Mouse (Mus musculus) cerebellum, adult 2 months (tissue): Measurements from ENCODE around the gene Spop. TPM values are rescaled to one million over a fixed set of nuclear protein-coding genes. Genes with fewer than 3 reads are reported as not detected.
A peak's percentile ranks its signal among the peaks of the same experiment; 100 is the strongest.

Source experiments
- DNase-seq, 2 experiments: peaks; one replicate each; pipeline ENCODE4 v3.0.0; 2021
- H3K27ac ChIP-seq: fragments of 200-500 bp; 2 replicates; pipeline ENCODE4 v1.5.1; 2012; ENCODE audit warnings: low read length, control low read depth, inconsistent platforms; ENCODE audit not compliant: insufficient read depth
- H3K27me3 ChIP-seq: fragments of 200-500 bp; 2 replicates; pipeline ENCODE4 v1.6.1; 2012; ENCODE audit warnings: inconsistent platforms, mild to moderate bottlenecking, low read length, moderate library complexity; ENCODE audit not compliant: control insufficient read depth, insufficient read depth
- H3K4me1 ChIP-seq: fragments of 200-500 bp; 2 replicates; pipeline ENCODE4 v1.6.1; 2011; ENCODE audit warnings: low read length; ENCODE audit not compliant: control insufficient read depth, insufficient read depth
- H3K4me3 ChIP-seq: fragments of 200-500 bp; replicated peaks from 2 replicates; pipeline ENCODE3; 2011; ENCODE audit warnings: mild to moderate bottlenecking, low read depth, low read length, control low read depth; ENCODE audit not compliant: insufficient read depth
- CTCF ChIP-seq: fragments of 200-500 bp; IDR thresholded peaks from 2 replicates; pipeline ENCODE4 v1.5.1; 2011; ENCODE audit warnings: low read depth, mild to moderate bottlenecking, control low read depth, low read length, moderate library complexity, borderline replicate concordance; ENCODE audit not compliant: insufficient read depth
- POLR2A ChIP-seq: fragments of 200-500 bp; IDR thresholded peaks from 2 replicates; pipeline ENCODE4 v1.6.1; 2011; ENCODE audit warnings: low read length, control low read depth, borderline replicate concordance; ENCODE audit not compliant: insufficient read depth
- WGBS: fragments of 180-500 bp; shearing (Covaris S2); methylation state at CpG from one replicate; pipeline ENCODE4 v1.1.7; 2018; 5-methylcytosine and 5-hydroxymethylcytosine counted together
- polyA plus RNA-seq: library from polyadenylated mRNA; depleted of rRNA; stranded (reverse); fragments of >200 nt; gene quantifications from 2 replicates; pipeline ENCODE4 v1.2.3, GENCODE M21; 2012

The Spop gene
- polyA plus RNA-seq, 1 experiment, result 149 TPM

DNA sequence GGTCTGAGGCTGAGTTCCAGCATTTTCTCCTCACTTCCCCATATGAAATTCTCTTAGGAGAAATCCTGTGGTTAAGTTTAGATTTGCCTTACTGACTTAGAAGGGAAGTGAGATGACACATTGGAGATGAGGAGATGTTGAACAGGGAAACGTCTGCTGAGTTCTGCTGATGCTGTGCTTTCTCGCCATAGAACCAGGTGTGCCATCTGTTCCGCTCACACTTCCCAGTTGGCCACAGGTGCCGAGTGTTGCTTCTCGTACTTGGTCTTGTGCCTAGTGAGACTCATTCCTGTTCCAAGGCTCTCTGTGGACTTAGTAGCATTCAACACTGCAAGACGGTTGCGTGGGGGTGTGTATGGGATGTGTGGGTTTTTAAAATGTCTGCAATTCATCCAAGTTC is 62.4 kb downstream of the Spop start:
- Histone ChIP-seq H3K4me3 (no peak overlapping the region), H3K27me3 (no peaks in the 10 kb centered on the region), H3K4me1 (peaks cover 11% of the 10 kb centered on the region), H3K27ac (no peak overlapping the region)
- 8% methylated on average over 7 of the region's 7 CpGs for WGBS
- peak; percentile 53 to 73 for DNase-seq
- TF ChIP-seq CTCF, result no peak
- no peak for TF ChIP-seq POLR2A

DNA sequence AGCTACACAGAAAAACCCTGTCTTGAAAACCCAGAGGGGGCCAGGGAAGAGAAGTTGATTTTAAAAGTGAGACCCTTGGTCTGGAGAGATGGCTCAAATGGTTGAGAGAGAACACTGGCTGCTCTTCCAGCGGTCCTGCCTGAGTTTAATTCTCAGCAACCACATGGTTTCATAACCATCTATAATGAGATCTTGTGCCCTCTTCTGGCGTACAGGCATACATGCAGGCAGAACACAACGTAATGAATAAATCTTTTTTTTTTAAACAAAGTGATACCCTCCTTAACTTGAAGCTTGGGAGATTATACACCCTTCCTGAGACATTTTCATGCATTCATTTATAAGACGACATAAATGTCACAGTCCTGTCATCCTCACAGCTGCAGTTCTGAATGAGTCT is 65.6 kb downstream of the Spop start:
- no peaks in the 10 kb centered on the region for H3K27me3 ChIP-seq
- TF ChIP-seq POLR2A (no peak), CTCF (no peak)
- peaks cover 3% of the 10 kb centered on the region; the same call in 1 of the 2 replicates for H3K4me1 ChIP-seq
- H3K27ac ChIP-seq, result no peak overlapping the region
- no peak overlapping the region for H3K4me3 ChIP-seq
- no peak for DNase-seq
- 74% methylated on average over 4 of the region's 4 CpGs for WGBS

DNA sequence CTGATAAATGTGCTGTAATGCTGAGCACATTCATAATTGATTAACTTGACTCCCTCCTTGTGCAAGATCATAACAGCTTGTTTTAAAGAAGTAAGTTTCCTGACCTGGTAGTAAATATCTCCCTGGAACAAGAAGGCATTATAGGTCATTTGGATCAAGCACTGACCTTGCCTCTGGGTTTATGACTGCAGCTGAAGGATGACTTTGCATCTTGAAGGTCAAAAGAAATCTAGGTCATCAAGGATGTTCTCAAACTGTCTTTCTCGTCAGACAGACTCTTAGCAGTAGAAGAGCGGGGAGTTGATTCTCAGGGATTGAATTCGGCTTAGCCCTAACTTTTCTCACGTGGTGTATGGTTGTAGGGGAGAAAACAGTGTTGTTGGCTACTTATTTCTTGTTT is 66.8 kb downstream of the Spop start:
- no peak overlapping the region for H3K27ac ChIP-seq
- TF ChIP-seq POLR2A (no peak), CTCF (no peak)
- WGBS, result 85% methylated on average over 4 of the region's 4 CpGs
- DNase-seq, result no peak
- peaks cover 3% of the 10 kb centered on the region; the same call in 1 of the 2 replicates for H3K4me1 ChIP-seq
- no peaks in the 10 kb centered on the region for H3K27me3 ChIP-seq
- no peak overlapping the region for H3K4me3 ChIP-seq

DNA sequence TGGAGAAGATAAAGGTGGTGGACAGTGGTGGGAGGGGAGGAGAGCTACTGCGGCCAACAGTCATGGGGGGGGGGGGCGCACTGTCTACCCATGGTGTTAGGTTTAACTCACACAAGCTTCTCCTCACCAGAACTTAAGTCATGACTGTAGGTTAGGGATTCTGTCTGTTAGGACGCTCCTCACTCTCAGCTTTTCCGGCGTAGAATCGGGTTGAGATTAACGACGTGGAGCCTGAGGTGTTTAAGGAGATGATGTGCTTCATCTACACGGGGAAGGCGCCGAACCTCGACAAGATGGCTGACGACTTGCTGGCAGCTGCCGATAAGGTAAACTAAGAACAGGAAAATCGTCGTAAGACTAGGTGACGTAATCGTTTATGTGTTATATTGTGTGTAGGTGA is 71.8 kb downstream of the Spop start:
- TF ChIP-seq POLR2A (no peak), CTCF (no peak)
- no peak overlapping the region for H3K27ac ChIP-seq

DNA sequence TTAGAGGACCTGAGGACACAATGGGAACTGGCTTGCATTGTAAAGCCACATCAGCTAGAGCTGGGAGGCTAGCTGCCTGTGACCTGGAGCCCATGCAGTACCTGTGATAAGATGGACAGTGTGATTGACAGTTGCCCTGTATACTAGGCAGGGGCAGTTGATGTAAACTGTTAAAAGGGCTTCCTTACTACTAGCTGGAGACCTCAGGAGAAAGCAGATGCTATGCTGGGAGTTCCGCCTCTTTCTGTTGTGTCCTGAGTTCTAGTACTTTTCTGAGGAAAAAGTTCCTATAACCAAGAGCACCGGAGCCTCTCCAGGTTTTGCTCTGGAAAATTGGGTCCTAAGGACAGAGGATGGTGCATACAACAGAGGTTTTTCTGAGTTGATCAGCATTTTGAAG is 73.4 kb downstream of the Spop start:
- Histone ChIP-seq H3K4me3 (no peak overlapping the region), H3K27me3 (no peaks in the 10 kb centered on the region), H3K27ac (no peak overlapping the region), H3K4me1 (no peaks in the 10 kb centered on the region)
- TF ChIP-seq POLR2A (no peak), CTCF (no peak)
- DNase-seq, result no peak
- 95% methylated on average over 2 of the region's 2 CpGs for WGBS

More for the DNA sequence above, 71.8 kb downstream of the Spop start:
- DNase-seq, result no peak
- H3K27me3 ChIP-seq, result no peaks in the 10 kb centered on the region
- WGBS, result 96% methylated on average over 18 of the region's 18 CpGs
- H3K4me3 ChIP-seq, result no peak overlapping the region
- H3K4me1 ChIP-seq, result no peaks in the 10 kb centered on the region

DNA sequence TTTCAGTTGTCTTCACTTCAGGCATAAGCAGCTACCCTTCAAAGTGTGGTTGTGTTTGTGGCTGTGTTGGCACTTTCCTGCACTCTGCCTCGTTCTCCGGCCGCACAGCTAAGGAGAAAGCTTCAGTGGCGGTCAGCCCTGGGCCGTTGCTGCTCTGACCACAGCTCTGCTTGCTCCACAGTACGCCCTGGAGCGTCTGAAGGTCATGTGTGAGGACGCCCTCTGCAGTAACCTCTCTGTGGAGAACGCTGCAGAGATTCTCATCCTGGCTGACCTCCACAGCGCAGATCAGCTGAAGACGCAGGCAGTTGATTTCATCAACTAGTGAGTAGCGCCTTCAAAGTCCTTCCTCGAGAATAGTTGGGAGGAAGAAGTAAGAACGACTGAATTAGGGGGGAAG is 76.2 kb downstream of the Spop start:
- 83% methylated on average over 14 of the region's 14 CpGs for WGBS
- Histone ChIP-seq H3K27me3 (no peaks in the 10 kb centered on the region), H3K4me3 (no peak overlapping the region), H3K4me1 (peaks cover 15% of the 10 kb centered on the region), H3K27ac (no peak overlapping the region)
- TF ChIP-seq CTCF, result no peak
- no peak for TF ChIP-seq POLR2A
- DNase-seq, result no peak

DNA sequence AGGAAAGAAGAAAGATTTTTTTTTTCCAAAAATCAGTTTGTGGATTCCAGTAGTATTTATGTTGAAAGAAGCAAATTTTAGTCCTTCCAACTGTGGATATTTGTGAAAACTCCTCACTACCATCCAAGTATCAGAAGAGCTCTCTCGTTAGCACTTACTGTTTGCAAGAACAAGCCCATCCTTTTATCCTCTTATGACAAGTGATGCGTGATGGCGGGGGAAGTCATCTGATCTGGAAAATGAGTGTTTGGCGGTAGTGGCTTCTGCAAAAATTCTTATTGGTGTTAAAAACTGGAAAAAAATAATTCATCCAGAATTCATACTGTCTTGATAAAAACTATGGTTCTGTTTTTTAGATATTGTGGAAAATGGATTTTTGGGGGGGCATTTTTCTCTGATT is 78.4 kb downstream of the Spop start:
- Histone ChIP-seq H3K27ac (no peak overlapping the region), H3K4me1 (peaks cover 15% of the 10 kb centered on the region), H3K27me3 (no peaks in the 10 kb centered on the region), H3K4me3 (no peak overlapping the region)
- DNase-seq, result no peak
- no peak for TF ChIP-seq CTCF
- no peak for TF ChIP-seq POLR2A
- 57% methylated on average over 4 of the region's 4 CpGs for WGBS

DNA sequence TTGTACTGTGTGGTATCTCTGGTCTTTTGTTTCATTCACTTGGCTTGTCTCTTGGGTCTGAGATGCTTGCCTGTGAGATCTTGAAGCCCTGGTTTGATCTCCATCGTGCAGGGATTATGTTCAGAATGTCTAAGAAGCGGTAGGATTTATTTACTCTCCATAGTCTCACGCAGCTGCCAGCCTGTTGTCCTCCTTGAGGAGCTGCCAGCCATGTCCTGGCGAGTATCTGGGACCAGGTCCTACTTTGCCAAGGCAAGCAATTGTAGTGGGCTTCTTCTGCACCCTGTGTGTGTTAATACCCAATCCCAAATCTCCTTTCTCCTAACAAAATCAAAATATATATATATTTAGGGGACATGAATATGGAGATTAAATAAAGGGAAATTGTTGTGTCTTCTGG is 79.1 kb downstream of the Spop start:
- WGBS, result 11% methylated on average over 4 of the region's 4 CpGs
- H3K27me3 ChIP-seq, result no peaks in the 10 kb centered on the region

DNA sequence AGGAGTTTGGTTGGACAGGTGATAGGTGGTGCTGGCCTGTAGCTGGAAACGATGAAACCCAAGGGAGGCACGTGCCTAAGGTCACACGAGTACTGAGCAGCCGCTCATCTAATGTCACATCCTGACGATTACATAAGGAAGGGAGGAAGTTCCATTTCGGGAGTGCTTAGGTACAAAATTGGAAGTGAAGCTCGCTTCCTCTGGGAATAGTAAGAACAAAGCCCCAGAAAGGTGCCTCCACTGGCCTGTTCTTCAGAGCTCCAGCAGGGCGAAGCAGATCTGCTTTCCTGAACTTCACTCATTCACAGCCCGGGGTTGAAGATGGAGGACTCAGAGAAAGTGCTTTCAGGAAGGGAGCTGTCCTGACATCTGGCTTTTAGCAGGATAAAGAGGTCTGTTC is 80.1 kb downstream of the Spop start:
- Histone ChIP-seq H3K4me1 (peaks cover 15% of the 10 kb centered on the region), H3K27ac (peak overlapping the region; percentile 66), H3K4me3 (no peak overlapping the region), H3K27me3 (no peaks in the 10 kb centered on the region)
- peak in 1 of 2 experiments; percentile 34 for DNase-seq
- TF ChIP-seq CTCF (no peak), POLR2A (no peak)
- 46% methylated on average over 9 of the region's 9 CpGs for WGBS

More for the DNA sequence above, 79.1 kb downstream of the Spop start:
- peaks cover 15% of the 10 kb centered on the region for H3K4me1 ChIP-seq
- no peak overlapping the region for H3K4me3 ChIP-seq
- TF ChIP-seq CTCF (no peak), POLR2A (no peak)
- no peak overlapping the region for H3K27ac ChIP-seq
- peak; percentile 31 to 39 for DNase-seq
